Mouse (Mus musculus) liver, embryonic 16.5 days (tissue): Measurements from ENCODE around the gene Bean1. TPM values are rescaled to one million over a fixed set of nuclear protein-coding genes. Genes with fewer than 3 reads are reported as not detected.

Experiments used
- ATAC-seq: fragments of 200-750 bp; cut with Nextera tagmentation; 2 replicates; pipeline ENCODE4 v1.8.0; 2017; ENCODE audit warnings: low read depth, mild to moderate bottlenecking, moderate number of reproducible peaks, moderate library complexity
- H3K27ac ChIP-seq: fragments of 300-500 bp; sonication (generic); 2 replicates; pipeline ENCODE4 v1.5.1; 2014; ENCODE audit warnings: mild to moderate bottlenecking, low read length
- H3K27me3 ChIP-seq: fragments of 300-500 bp; sonication (generic); 2 replicates; pipeline ENCODE4 v1.6.1; 2014; ENCODE audit warnings: low read depth, low read length, mixed read lengths; ENCODE audit not compliant: control insufficient read depth, insufficient read depth
- H3K36me3 ChIP-seq: fragments of 300-500 bp; sonication (generic); 2 replicates; pipeline ENCODE4 v1.6.1; 2014; ENCODE audit warnings: mild to moderate bottlenecking; ENCODE audit not compliant: control insufficient read depth, insufficient read depth
- H3K4me1 ChIP-seq: fragments of 300-500 bp; sonication (generic); 2 replicates; pipeline ENCODE4 v1.6.1; 2014; ENCODE audit warnings: low read depth, low read length, mixed read lengths; ENCODE audit not compliant: control insufficient read depth
- H3K4me2 ChIP-seq: fragments of 300-500 bp; sonication (generic); 2 replicates; pipeline ENCODE4 v1.6.1; 2014; ENCODE audit warnings: low read depth, low read length, mixed read lengths
- H3K4me3 ChIP-seq: fragments of 300-500 bp; sonication (generic); 2 replicates; pipeline ENCODE4 v1.5.1; 2014; ENCODE audit warnings: low read depth, mild to moderate bottlenecking, low read length
- H3K9ac ChIP-seq: fragments of 300-500 bp; sonication (generic); 2 replicates; pipeline ENCODE4 v1.6.1; 2014; ENCODE audit warnings: low read depth, low read length
- H3K9me3 ChIP-seq: fragments of 300-500 bp; sonication (generic); replicated peaks from 2 replicates; pipeline ENCODE4 v1.6.1; 2016; ENCODE audit warnings: low read length; ENCODE audit not compliant: control insufficient read depth
- WGBS: fragments of 180-500 bp; shearing (Covaris S2); extraction: QIAGEN DNeasy Blood & Tissue Kit; methylation state at CpG from one replicate; pipeline ENCODE4 v1.1.7; 2014; ENCODE audit not compliant: insufficient replicate concordance; 5-methylcytosine and 5-hydroxymethylcytosine counted together
- polyA plus RNA-seq: library from polyadenylated mRNA; unstranded; fragments of >200 nt; fragmentation: Nextera tagmentation; extraction: Ambion mirVana; gene quantifications from 2 replicates; pipeline ENCODE4 v1.2.1, GENCODE M21; 2015

Bean1 gene
- 0.05 TPM in 1 of 2 replicates, not detected in the other for polyA plus RNA-seq

DNA sequence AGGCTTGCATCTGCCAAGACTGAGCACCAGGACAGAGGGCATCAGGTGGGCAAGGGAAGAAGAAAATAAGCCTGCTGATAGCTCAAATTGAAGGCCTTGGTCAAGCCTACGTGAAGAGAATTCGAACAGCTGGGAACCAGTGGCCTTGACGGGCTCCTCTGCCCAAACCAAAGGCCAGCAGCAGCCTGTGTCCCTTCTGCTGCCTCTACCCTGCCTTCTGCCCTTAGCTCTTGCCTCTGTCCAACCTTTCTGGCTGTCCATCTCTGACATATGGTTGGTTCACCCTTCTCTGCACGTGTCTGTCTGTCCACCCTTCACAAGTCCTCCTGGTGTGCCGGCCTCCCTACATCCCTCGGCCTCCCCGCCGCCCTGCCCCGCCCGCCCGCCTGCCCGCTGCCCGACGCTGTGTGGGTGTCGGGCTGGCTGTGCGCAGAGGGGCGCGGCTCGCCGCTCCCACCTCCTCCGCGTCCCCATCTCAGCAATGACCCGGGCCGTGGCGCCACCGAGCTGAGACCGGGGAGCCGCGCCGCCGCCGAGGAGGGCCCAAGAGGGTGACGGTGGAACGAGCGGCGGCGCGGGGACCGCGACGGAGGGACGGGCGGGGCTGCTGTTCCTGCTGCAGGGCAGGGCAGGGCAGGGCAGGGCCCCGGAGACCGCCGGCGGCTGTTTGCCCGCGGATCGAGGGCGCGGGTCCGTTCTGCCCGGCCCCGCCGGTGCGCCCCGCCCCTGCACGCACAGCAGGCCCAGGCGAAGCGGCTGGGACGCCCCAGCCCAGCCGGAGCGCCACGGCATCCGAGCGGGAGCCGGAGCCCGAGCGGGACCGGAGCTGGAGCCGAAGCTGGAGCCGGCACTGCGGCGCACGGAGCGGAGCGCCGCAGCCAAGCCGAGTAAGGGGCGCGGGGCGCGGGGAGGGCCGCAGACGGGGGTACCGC is at the start of gene Bean1:
TSS of gene Bean1 (plus strand) at position 325 of the 932 bp plus-strand sequence.
- 2% methylated on average over 80 of the region's 87 CpGs for WGBS
- H3K4me3 ChIP-seq: peak within 1 kb of the TSS; percentile 50
- no peaks in the 10 kb centered on the region for H3K9me3 ChIP-seq
- no peak within 1 kb of the TSS for H3K9ac ChIP-seq
- peak within 1 kb of the TSS; percentile 63 for H3K4me2 ChIP-seq
- H3K4me1 ChIP-seq: no peaks in the 10 kb centered on the region; the same call in 1 of the 2 replicates
- peaks cover 43% of the 10 kb centered on the region for H3K27me3 ChIP-seq
- peak; percentile 43 for ATAC-seq
- no peak within 1 kb of the TSS for H3K27ac ChIP-seq
- H3K36me3 ChIP-seq: no peaks in the 10 kb centered on the region

DNA sequence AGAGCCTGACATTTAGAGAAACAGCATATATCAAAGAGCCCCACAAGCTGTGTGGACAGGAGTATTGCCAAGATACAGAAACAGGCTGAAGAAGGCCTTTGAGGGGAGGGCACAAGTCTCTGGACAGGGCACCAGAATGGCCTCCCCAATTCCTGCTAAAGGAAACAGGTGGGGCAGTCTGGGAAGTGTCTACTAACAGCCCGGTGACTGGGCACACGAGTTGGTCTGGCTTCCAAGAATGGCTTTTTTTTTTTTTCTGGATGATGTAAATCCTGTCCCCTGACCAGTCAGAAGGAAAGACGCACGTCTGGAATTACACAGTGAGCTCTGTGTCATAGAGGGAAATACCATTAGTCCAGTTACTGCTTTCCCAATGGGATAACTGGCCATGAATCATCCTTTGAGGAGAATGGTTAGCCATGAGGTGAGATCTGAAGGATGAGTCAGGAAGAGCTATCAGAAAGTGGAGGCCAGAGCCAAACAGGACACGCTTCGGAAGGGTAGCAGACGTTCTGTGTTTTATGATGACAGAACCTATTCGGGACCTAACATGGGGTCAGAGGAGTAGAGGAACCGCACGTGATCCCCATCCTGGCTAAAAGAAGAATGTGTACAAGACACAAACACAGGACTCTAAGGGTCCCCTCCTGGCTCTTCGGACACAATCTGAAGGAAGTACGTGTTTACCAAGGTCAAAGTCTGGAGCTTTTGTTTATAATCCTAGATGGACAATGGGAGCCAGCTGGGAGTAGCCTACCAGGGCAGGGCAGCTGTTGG is 48.4 kb upstream of the Bean1 start:
- no peaks in the 10 kb centered on the region for H3K9me3 ChIP-seq
- ATAC-seq: no peak
- H3K4me1 ChIP-seq: no peaks in the 10 kb centered on the region
- no peak overlapping the region for H3K27ac ChIP-seq
- no peak overlapping the region for H3K4me2 ChIP-seq
- no peaks in the 10 kb centered on the region for H3K27me3 ChIP-seq
- H3K9ac ChIP-seq: no peak overlapping the region
- H3K4me3 ChIP-seq: no peak overlapping the region
- WGBS: 67% methylated on average over 12 of the region's 12 CpGs
- H3K36me3 ChIP-seq: no peaks in the 10 kb centered on the region

DNA sequence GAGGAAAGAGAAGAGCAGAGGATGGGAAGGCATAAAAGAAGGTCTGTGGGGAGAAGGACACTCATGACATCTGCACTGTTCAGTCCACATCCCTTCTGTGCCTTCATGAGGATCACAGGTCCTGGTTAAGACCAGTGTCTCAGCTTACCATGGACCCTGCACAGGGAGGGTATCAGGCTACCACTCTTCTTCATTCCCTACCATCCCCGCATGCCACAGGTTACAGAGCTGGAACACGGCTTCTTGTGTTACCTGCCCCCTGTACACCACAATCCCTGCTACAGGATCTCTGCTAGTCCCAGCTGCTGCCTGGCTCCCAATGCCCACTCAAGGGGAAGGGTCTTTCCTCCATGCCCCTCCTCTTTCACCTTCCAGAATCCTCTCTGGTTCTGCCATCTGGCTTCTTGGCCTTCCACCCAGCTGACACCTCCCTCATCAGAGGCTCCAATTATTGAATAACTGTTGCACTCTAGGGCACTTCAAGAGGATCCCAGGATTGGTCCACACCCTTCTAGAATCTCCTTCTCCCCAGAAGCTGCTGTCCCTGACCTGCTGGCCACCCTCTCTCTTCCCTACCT is 47.1 kb upstream of the Bean1 start:
- Histone ChIP-seq H3K9ac (no peak overlapping the region), H3K4me2 (no peak overlapping the region), H3K4me3 (no peak overlapping the region), H3K27ac (no peak overlapping the region), H3K27me3 (no peaks in the 10 kb centered on the region), H3K9me3 (no peaks in the 10 kb centered on the region), H3K36me3 (no peaks in the 10 kb centered on the region), H3K4me1 (no peaks in the 10 kb centered on the region)
- WGBS: 68% methylated on average over 2 of the region's 2 CpGs
- ATAC-seq: no peak

DNA sequence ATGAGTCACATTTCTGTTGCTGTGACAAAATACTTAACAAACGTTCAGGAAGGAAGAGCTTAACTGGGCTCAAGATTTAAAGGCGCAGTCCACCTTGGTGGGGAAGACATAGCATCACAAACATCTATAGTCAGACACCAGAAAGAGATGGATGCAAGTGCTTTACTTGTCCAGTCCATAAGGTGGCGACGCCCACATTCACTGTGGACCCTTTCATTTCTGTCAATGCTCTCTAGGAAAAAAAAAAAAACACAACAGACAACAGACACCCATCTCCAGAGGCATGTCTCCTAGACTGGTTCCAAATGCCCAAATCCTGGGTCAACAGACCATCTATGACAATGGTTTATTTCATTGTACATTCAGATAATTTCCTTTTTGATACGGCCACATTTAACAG is 45.7 kb upstream of the Bean1 start:
- Histone ChIP-seq H3K27ac (no peak overlapping the region), H3K4me2 (no peak overlapping the region), H3K4me3 (no peak overlapping the region), H3K36me3 (no peaks in the 10 kb centered on the region), H3K27me3 (no peaks in the 10 kb centered on the region), H3K9me3 (no peaks in the 10 kb centered on the region), H3K4me1 (no peaks in the 10 kb centered on the region), H3K9ac (no peak overlapping the region)
- 54% methylated on average over 5 of the region's 5 CpGs for WGBS
- ATAC-seq: no peak

DNA sequence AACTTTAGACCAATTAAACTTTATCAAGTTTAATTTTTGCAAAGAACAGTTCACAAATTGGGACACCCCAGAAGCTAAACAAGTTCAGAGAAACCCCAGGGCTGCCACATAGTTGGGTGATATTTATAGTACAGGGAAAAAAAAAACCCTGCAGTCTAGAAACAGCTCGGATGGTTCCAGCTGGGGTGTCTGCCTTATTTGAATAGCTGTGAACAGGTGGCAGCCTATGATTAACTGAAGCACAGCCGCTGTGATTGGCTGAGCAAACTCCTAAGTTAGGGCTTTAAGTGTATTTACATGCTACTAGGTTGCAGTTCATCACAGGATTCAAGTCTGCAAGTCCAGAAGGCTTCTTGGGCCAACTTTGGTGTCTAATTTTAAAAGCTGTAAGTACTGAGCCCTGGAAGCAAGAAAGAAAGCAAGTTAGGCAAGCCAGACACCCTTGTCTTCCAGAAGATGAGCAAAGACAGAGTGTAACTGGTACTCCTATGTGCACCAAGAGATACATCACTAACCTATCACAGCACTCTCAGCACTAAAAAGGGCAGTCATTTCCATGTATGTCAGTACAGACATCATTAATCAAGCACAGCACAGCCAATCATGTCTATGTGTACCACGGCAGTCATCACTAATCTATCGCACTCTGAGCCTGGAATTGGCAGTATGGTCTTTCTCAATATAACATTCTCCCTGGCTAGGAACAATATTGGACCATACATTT is 42.9 kb upstream of the Bean1 start:
- no peak for ATAC-seq
- Histone ChIP-seq H3K4me1 (no peaks in the 10 kb centered on the region), H3K9me3 (no peaks in the 10 kb centered on the region), H3K9ac (no peak overlapping the region), H3K27me3 (no peaks in the 10 kb centered on the region), H3K4me2 (no peak overlapping the region), H3K4me3 (no peak overlapping the region), H3K27ac (no peak overlapping the region), H3K36me3 (no peaks in the 10 kb centered on the region)
- 49% methylated on average over 4 of the region's 4 CpGs for WGBS

DNA sequence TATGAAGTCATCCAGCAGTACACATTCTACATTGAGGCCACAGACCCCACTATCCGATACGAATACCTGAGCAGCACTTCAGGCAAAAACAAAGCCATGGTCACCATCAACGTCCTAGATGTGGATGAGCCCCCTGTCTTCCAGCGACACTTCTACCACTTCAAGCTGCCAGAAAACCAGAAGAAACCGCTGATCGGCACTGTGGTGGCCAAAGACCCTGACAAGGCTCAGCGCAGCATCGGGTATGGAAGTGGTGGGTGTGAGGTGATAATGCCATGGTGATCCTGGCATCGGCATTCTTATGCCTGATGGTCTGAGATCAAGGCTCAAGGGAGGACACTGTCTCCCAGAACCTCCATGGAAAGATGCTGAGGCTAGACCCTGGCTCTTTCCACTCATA is 39.3 kb upstream of the Bean1 start:
- Histone ChIP-seq H3K4me3 (no peak overlapping the region), H3K36me3 (no peaks in the 10 kb centered on the region), H3K4me2 (no peak overlapping the region), H3K27ac (no peak overlapping the region), H3K27me3 (no peaks in the 10 kb centered on the region), H3K9ac (no peak overlapping the region), H3K9me3 (no peaks in the 10 kb centered on the region), H3K4me1 (no peaks in the 10 kb centered on the region)
- 72% methylated on average over 9 of the region's 9 CpGs for WGBS
- ATAC-seq: no peak

DNA sequence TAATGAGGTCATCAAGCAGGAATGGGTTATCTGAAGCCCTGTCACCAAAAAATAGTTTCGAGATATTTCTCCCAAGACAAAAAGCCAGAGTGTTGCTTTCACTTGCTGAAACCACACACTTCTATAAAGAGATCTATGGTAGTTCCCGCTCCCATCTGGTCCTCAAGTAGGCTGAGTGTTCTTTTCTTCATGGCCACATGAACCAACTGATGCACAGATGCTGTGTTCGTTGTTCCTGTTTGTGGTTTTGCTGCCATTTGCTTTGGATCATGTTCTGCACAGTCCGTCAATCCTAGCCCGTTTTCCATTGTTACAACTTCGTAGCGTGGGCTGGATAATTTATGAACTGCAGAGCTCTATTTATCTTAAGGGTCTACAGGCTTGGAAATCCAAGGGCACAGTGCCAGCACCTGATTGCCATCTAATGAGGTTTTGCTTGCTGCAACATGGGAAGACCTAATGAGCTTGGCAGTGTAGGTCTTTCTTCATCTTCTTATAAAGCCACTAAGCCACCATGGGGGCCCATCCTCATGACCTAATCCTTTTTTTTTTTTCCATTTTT is 38.7 kb upstream of the Bean1 start:
- 66% methylated on average over 7 of the region's 7 CpGs for WGBS
- Histone ChIP-seq H3K36me3 (no peaks in the 10 kb centered on the region), H3K4me2 (no peak overlapping the region), H3K27ac (no peak overlapping the region), H3K27me3 (no peaks in the 10 kb centered on the region), H3K4me1 (no peaks in the 10 kb centered on the region), H3K9ac (no peak overlapping the region), H3K4me3 (no peak overlapping the region), H3K9me3 (no peaks in the 10 kb centered on the region)
- ATAC-seq: no peak

DNA sequence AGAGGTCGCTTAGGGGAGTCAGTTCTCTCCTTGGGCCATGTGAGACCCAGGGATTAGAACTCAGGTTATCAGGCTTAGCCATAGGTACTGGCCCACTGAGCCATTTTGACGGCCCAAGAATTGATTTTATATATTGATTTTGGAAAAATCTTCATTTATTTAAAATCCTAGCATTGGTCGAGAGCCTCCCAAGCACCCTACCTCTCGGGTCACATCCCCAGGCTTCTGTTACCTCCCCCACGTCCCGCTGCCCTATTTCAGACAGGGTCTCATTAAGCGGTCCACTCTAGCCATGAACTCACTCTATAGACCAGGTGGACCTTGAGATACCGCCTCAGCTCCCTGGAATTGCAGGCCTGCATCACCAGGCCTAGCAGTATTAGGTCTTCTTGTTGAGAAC is 35.7 kb upstream of the Bean1 start:
- Histone ChIP-seq H3K9ac (no peak overlapping the region), H3K4me1 (no peaks in the 10 kb centered on the region), H3K9me3 (no peaks in the 10 kb centered on the region), H3K27me3 (no peaks in the 10 kb centered on the region), H3K36me3 (no peaks in the 10 kb centered on the region), H3K4me2 (no peak overlapping the region), H3K4me3 (no peak overlapping the region), H3K27ac (no peak overlapping the region)
- no peak for ATAC-seq
- whole genome bisulfite sequencing: 74% methylated on average over 8 of the region's 8 CpGs
